ENCODE assay signal across 9 mouse cellular contexts in the genomic region with DNA sequence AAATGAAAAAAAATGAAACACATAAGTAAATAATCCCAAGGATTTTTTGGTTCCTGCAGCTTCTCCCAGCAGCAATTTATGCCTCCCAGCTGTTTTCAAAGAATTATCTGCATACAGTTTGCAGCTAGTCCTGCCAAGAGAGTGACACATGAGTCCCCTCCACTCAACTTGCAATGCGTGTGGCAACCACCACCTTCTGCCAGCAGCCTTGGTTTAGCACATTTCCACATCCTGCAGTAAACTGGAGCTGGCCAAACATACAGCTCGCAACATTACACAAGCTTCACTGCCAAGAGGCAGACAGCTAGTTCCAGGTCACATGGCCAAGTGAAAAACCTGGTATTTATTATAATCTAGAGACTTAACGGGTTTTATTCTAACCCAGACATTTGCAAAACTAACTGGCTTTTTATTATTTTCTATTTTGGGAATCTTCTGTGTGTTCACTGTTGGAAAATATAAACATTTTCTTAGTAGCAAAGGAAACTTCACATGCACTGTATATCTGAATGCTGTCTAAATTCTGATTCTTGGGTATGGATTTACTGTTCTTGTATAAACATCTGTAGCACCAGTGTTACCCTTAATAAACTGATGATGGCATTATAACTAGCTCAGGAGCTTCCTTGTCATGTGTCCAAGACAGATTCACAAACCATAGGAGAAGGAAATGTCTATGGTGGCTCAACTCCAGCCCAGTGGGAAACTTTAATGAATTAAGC.
DNase-seq lines count a peak whose midpoint lies in the region; ATAC-seq and TF ChIP-seq lines count a peak whose summit lies in the region.
"Had no signal": no experiment of that assay in that cellular context is flagged by ENCODE, and none has a peak within 500 bp of the region (broad histone marks: within the 10 kb centered on the region; RNA-seq: fewer than 3 reads in every experiment).

No protein-coding gene starts in this region.

- no peak overlapping the region for H3K9ac ChIP-seq in neural tube, embryonic 15.5 days (replicated peaks)
- H3K9ac ChIP-seq: limb, embryonic 15.5 days had no signal

- H3K4me1 ChIP-seq in neural tube, embryonic 15.5 days = no peaks in the 10 kb centered on the region
- H3K4me1 ChIP-seq: limb, embryonic 15.5 days had no signal

- no peak overlapping the region for H3K27ac ChIP-seq in neural tube, embryonic 15.5 days (replicated peaks)
- 0 out of 2 replicates have a peak overlapping the region, but pooled peaks have one; percentile 24 for H3K27ac ChIP-seq in left cerebral cortex, adult 2 months
- H3K27ac ChIP-seq: limb, embryonic 15.5 days had no signal

- peak; percentile 55; the same call in 1 of the 2 replicates for ATAC-seq in neural tube, embryonic 15.5 days (ENCODE audit: low FRiP score)

- no peaks in the 10 kb centered on the region for H3K27me3 ChIP-seq in neural tube, embryonic 15.5 days (replicated peaks)
- H3K27me3 ChIP-seq: limb, embryonic 15.5 days had no signal

- DNase-seq in cerebellum, postnatal 10 days = peak; percentile 47 to 59
- DNase-seq in cerebellum, adult 9-11 months = no peak
- no peak for DNase-seq in neural tube, embryonic 10.5 days (ENCODE audit: extremely low spot score, low spot score)
- peak; percentile 17 to 24 for DNase-seq in left cerebral cortex, adult 2 months (ENCODE audit: extremely low spot score in 1 of 2, low spot score in 2 of 2)
- DNase-seq in telencephalon, adult 2 months (ENCODE audit: low read depth, low spot score) = peak; percentile 57
- DNase-seq in thymus, adult 18-20 months = no peak
- DNase-seq in heart, postnatal 36 days = no peak

- no peak overlapping the region for H3K4me2 ChIP-seq in neural tube, embryonic 15.5 days
- H3K4me2 ChIP-seq: limb, embryonic 15.5 days had no signal

- intact Hi-C loops in left cerebral cortex, adult 2 months (cut with DNase I) = no loop called here
- intact Hi-C loops in heart, postnatal 36 days (cut with DNase I) = no loop called here

- H3K9me3 ChIP-seq in neural tube, embryonic 15.5 days (replicated peaks) = no peaks in the 10 kb centered on the region
- H3K9me3 ChIP-seq: limb, embryonic 15.5 days had no signal

- H3K4me3 ChIP-seq in neural tube, embryonic 15.5 days (replicated peaks) = no peak overlapping the region
- H3K4me3 ChIP-seq in left cerebral cortex, adult 2 months = no peak overlapping the region
- H3K4me3 ChIP-seq: limb, embryonic 15.5 days had no signal

- TF ChIP-seq CTCF in left cerebral cortex, adult 2 months (IDR thresholded peaks at IDR 0.05) = no peak

- 70% methylated on average over 3 of the region's 3 CpGs for WGBS in neural tube, embryonic 15.5 days

- no peaks in the 10 kb centered on the region for H3K36me3 ChIP-seq in neural tube, embryonic 15.5 days
- H3K36me3 ChIP-seq: limb, embryonic 15.5 days had no signal

Comparison
In these comparisons a context has a peak if more than half of its experiments do, and no peak if none do; other contexts are left out.
1. DNase-seq: peak in cerebellum, postnatal 10 days (2 of 2), left cerebral cortex, adult 2 months (2 of 2) and telencephalon, adult 2 months (single experiment); none in cerebellum, adult 9-11 months (single experiment), neural tube, embryonic 10.5 days (single experiment), thymus, adult 18-20 months (0 of 2) and heart, postnatal 36 days (0 of 2).